Mouse (Mus musculus): ENCODE measurements at regions not wholly inside any gene's neighbourhood (a gene's known extent, or its start where the extent isn't known, plus 50 kb on each side); places are given as distances from the start of the nearest gene placed in this dataset.

GRCm38 (mm10) chr7:129939266-129939665, 347.6 kb downstream of the Wdr11 start:
- Histone ChIP-seq H3K27ac (replicated peaks; ENCODE audit: low read depth, low read length) (no peak overlapping the region), H3K9me3 (replicated peaks; ENCODE audit: control insufficient read depth, low read length) (no peaks in the 10 kb centered on the region), H3K4me1 (ENCODE audit: control insufficient read depth, insufficient read depth, low read length) (no peaks in the 10 kb centered on the region), H3K9ac (replicated peaks; ENCODE audit: low read length) (no peak overlapping the region), H3K4me2 (ENCODE audit: low read depth, low read length) (no peak overlapping the region), H3K4me3 (ENCODE audit: low read depth, low read length) (no peak overlapping the region), H3K27me3 (ENCODE audit: control insufficient read depth, insufficient read depth, low read length) (no peaks in the 10 kb centered on the region), H3K36me3 (replicated peaks; ENCODE audit: control insufficient read depth, insufficient read depth, low read depth, low read length) (no peaks in the 10 kb centered on the region)
- DNase-seq (ENCODE audit: low spot score) (no peak), ATAC-seq (replicated peaks; ENCODE audit: insufficient number of reproducible peaks, low FRiP score, low TSS enrichment, low read depth) (no peak)
- 89% methylated on average over 5 of the region's 5 CpGs for WGBS

GRCm38 (mm10) chr7:129941311-129942029, 349.8 kb downstream of the Wdr11 start:
- Histone ChIP-seq H3K36me3 (replicated peaks; ENCODE audit: control insufficient read depth, insufficient read depth, low read depth, low read length) (no peaks in the 10 kb centered on the region), H3K9me3 (replicated peaks; ENCODE audit: control insufficient read depth, low read length) (no peaks in the 10 kb centered on the region), H3K4me2 (ENCODE audit: low read depth, low read length) (no peak overlapping the region), H3K4me3 (ENCODE audit: low read depth, low read length) (no peak overlapping the region), H3K9ac (replicated peaks; ENCODE audit: low read length) (no peak overlapping the region), H3K27me3 (ENCODE audit: control insufficient read depth, insufficient read depth, low read length) (no peaks in the 10 kb centered on the region), H3K27ac (replicated peaks; ENCODE audit: low read depth, low read length) (no peak overlapping the region), H3K4me1 (ENCODE audit: control insufficient read depth, insufficient read depth, low read length) (no peaks in the 10 kb centered on the region)
- no peak; the same call in 1 of the 2 replicates for ATAC-seq (replicated peaks; ENCODE audit: insufficient number of reproducible peaks, low FRiP score, low TSS enrichment, low read depth)
- 51% methylated on average over 9 of the region's 9 CpGs for WGBS
- DNase-seq (ENCODE audit: low spot score): peak; percentile 62

GRCm38 (mm10) chr7:129948613-129949110, 357.0 kb downstream of the Wdr11 start:
- WGBS: 75% methylated on average over 8 of the region's 8 CpGs
- Histone ChIP-seq H3K4me2 (ENCODE audit: low read depth, low read length) (no peak overlapping the region), H3K36me3 (replicated peaks; ENCODE audit: control insufficient read depth, insufficient read depth, low read depth, low read length) (no peaks in the 10 kb centered on the region), H3K9me3 (replicated peaks; ENCODE audit: control insufficient read depth, low read length) (no peaks in the 10 kb centered on the region), H3K4me3 (ENCODE audit: low read depth, low read length) (no peak overlapping the region), H3K9ac (replicated peaks; ENCODE audit: low read length) (no peak overlapping the region), H3K4me1 (ENCODE audit: control insufficient read depth, insufficient read depth, low read length) (no peaks in the 10 kb centered on the region), H3K27me3 (ENCODE audit: control insufficient read depth, insufficient read depth, low read length) (no peaks in the 10 kb centered on the region), H3K27ac (replicated peaks; ENCODE audit: low read depth, low read length) (no peak overlapping the region)
- ATAC-seq (replicated peaks; ENCODE audit: insufficient number of reproducible peaks, low FRiP score, low TSS enrichment, low read depth) (no peak), DNase-seq (ENCODE audit: low spot score) (no peak)

- no peak overlapping the region for H3K4me3 ChIP-seq (ENCODE audit: low read depth, low read length)
- no peak overlapping the region for H3K9ac ChIP-seq (replicated peaks; ENCODE audit: low read length)
- H3K27me3 ChIP-seq (ENCODE audit: control insufficient read depth, insufficient read depth, low read length): no peaks in the 10 kb centered on the region
- no peak for ATAC-seq (replicated peaks; ENCODE audit: insufficient number of reproducible peaks, low FRiP score, low TSS enrichment, low read depth)
- H3K4me2 ChIP-seq (ENCODE audit: low read depth, low read length): no peak overlapping the region
- WGBS: 83% methylated on average over 1 of the region's 1 CpGs
- no peaks in the 10 kb centered on the region for H3K9me3 ChIP-seq (replicated peaks; ENCODE audit: control insufficient read depth, low read length)
- no peaks in the 10 kb centered on the region for H3K36me3 ChIP-seq (replicated peaks; ENCODE audit: control insufficient read depth, insufficient read depth, low read depth, low read length)
- no peaks in the 10 kb centered on the region for H3K4me1 ChIP-seq (ENCODE audit: control insufficient read depth, insufficient read depth, low read length)
- no peak for DNase-seq (ENCODE audit: low spot score)
- H3K27ac ChIP-seq (replicated peaks; ENCODE audit: low read depth, low read length): no peak overlapping the region
These were observed 358.8 kb downstream of the Wdr11 start for GRCm38 (mm10) chr7:129950456-129950855.

GRCm38 (mm10) chr7:129958379-129958778, 366.7 kb downstream of the Wdr11 start:
- Histone ChIP-seq H3K4me2 (ENCODE audit: low read depth, low read length) (no peak overlapping the region), H3K4me1 (ENCODE audit: control insufficient read depth, insufficient read depth, low read length) (no peaks in the 10 kb centered on the region), H3K36me3 (replicated peaks; ENCODE audit: control insufficient read depth, insufficient read depth, low read depth, low read length) (no peaks in the 10 kb centered on the region), H3K27ac (replicated peaks; ENCODE audit: low read depth, low read length) (no peak overlapping the region), H3K4me3 (ENCODE audit: low read depth, low read length) (no peak overlapping the region), H3K9ac (replicated peaks; ENCODE audit: low read length) (no peak overlapping the region), H3K27me3 (ENCODE audit: control insufficient read depth, insufficient read depth, low read length) (no peaks in the 10 kb centered on the region), H3K9me3 (replicated peaks; ENCODE audit: control insufficient read depth, low read length) (no peaks in the 10 kb centered on the region)
- DNase-seq (ENCODE audit: low spot score) (no peak), ATAC-seq (replicated peaks; ENCODE audit: insufficient number of reproducible peaks, low FRiP score, low TSS enrichment, low read depth) (no peak)
- WGBS: 72% methylated on average over 3 of the region's 3 CpGs

GRCm38 (mm10) chr7:129962575-129962974, 370.9 kb downstream of the Wdr11 start:
- Histone ChIP-seq H3K27me3 (ENCODE audit: control insufficient read depth, insufficient read depth, low read length) (no peaks in the 10 kb centered on the region), H3K9me3 (replicated peaks; ENCODE audit: control insufficient read depth, low read length) (no peaks in the 10 kb centered on the region), H3K27ac (replicated peaks; ENCODE audit: low read depth, low read length) (0 out of 2 replicates have a peak overlapping the region, but pooled peaks have one; percentile 36), H3K9ac (replicated peaks; ENCODE audit: low read length) (no peak overlapping the region), H3K4me3 (ENCODE audit: low read depth, low read length) (no peak overlapping the region), H3K4me2 (ENCODE audit: low read depth, low read length) (no peak overlapping the region), H3K36me3 (replicated peaks; ENCODE audit: control insufficient read depth, insufficient read depth, low read depth, low read length) (no peaks in the 10 kb centered on the region), H3K4me1 (ENCODE audit: control insufficient read depth, insufficient read depth, low read length) (no peaks in the 10 kb centered on the region)
- WGBS: 32% methylated on average over 12 of the region's 12 CpGs
- no peak for ATAC-seq (replicated peaks; ENCODE audit: insufficient number of reproducible peaks, low FRiP score, low TSS enrichment, low read depth)
- peak; percentile 69 for DNase-seq (ENCODE audit: low spot score)

- ATAC-seq (replicated peaks; ENCODE audit: insufficient number of reproducible peaks, low FRiP score, low TSS enrichment, low read depth) (no peak), DNase-seq (ENCODE audit: low spot score) (no peak)
- Histone ChIP-seq H3K27ac (replicated peaks; ENCODE audit: low read depth, low read length) (no peak overlapping the region), H3K27me3 (ENCODE audit: control insufficient read depth, insufficient read depth, low read length) (no peaks in the 10 kb centered on the region), H3K9ac (replicated peaks; ENCODE audit: low read length) (no peak overlapping the region), H3K36me3 (replicated peaks; ENCODE audit: control insufficient read depth, insufficient read depth, low read depth, low read length) (no peaks in the 10 kb centered on the region), H3K4me2 (ENCODE audit: low read depth, low read length) (no peak overlapping the region), H3K9me3 (replicated peaks; ENCODE audit: control insufficient read depth, low read length) (no peaks in the 10 kb centered on the region), H3K4me1 (ENCODE audit: control insufficient read depth, insufficient read depth, low read length) (no peaks in the 10 kb centered on the region), H3K4me3 (ENCODE audit: low read depth, low read length) (no peak overlapping the region)
- WGBS: 63% methylated on average over 8 of the region's 8 CpGs
These were observed 372.5 kb downstream of the Wdr11 start for GRCm38 (mm10) chr7:129964192-129964591.

- Histone ChIP-seq H3K4me2 (ENCODE audit: low read depth, low read length) (no peak overlapping the region), H3K9ac (replicated peaks; ENCODE audit: low read length) (no peak overlapping the region), H3K4me3 (ENCODE audit: low read depth, low read length) (no peak overlapping the region), H3K36me3 (replicated peaks; ENCODE audit: control insufficient read depth, insufficient read depth, low read depth, low read length) (no peaks in the 10 kb centered on the region), H3K9me3 (replicated peaks; ENCODE audit: control insufficient read depth, low read length) (no peaks in the 10 kb centered on the region), H3K4me1 (ENCODE audit: control insufficient read depth, insufficient read depth, low read length) (no peaks in the 10 kb centered on the region), H3K27me3 (ENCODE audit: control insufficient read depth, insufficient read depth, low read length) (no peaks in the 10 kb centered on the region), H3K27ac (replicated peaks; ENCODE audit: low read depth, low read length) (no peak overlapping the region)
- WGBS: 70% methylated on average over 9 of the region's 9 CpGs
- ATAC-seq (replicated peaks; ENCODE audit: insufficient number of reproducible peaks, low FRiP score, low TSS enrichment, low read depth) (no peak; the same call in 1 of the 2 replicates), DNase-seq (ENCODE audit: low spot score) (no peak)
These were observed 373.8 kb downstream of the Wdr11 start for GRCm38 (mm10) chr7:129965281-129966051.
